Mouse (Mus musculus): Measurements from ENCODE around the gene B4galnt1. TPM values are rescaled to one million over a fixed set of nuclear protein-coding genes. Genes with fewer than 3 reads are reported as not detected.

Gene B4galnt1
- polyA plus RNA-seq, 1 experiment from 2014 or later = 21.6 TPM

DNA sequence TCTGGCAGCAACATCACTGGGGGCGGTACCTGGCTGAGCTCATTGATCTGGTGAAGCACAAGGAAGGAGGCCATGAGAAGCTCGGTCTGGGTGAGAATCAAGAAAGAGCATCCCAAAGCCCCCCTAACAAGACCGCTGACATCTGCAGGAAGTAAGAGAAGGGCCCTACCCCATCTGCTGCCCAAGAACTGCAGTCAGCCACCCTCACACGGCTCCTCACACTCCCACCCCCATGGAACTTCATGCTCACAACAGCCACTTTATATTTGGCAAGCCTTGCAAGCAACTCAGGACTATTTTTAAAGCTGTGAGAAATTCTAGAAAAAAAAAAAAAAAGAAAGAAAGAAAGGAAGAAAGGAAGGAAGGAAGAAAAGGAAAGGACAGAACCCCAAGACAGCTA, 43.9 kb downstream of the B4galnt1 start:
- Histone ChIP-seq H3K9me3 (ENCODE audit: control insufficient read depth, low read length) (no peaks in the 10 kb centered on the region), H3K4me3 (ENCODE audit: low read depth, low read length) (peak overlapping the region; percentile 95; the same call in 1 of the 2 replicates), H3K27ac (ENCODE audit: low read depth, low read length) (peak overlapping the region; percentile 13; the same call in 1 of the 2 replicates), H3K4me1 (replicated peaks; ENCODE audit: control insufficient read depth, insufficient read depth, low read length) (peaks cover 38% of the 10 kb centered on the region), H3K4me2 (peak overlapping the region; percentile 94; the same call in 1 of the 2 replicates), H3K36me3 (ENCODE audit: control insufficient read depth, insufficient read depth, low read length) (peaks cover 20% of the 10 kb centered on the region), H3K9ac (ENCODE audit: low read depth, low read length) (no peak overlapping the region), H3K27me3 (replicated peaks; ENCODE audit: control insufficient read depth, insufficient read depth, low read length) (no peaks in the 10 kb centered on the region)
- no peak for ATAC-seq (replicated peaks; ENCODE audit: low FRiP score)
- WGBS = 81% methylated on average over 4 of the region's 4 CpGs
- DNase-seq (ENCODE audit: low spot score) = no peak

DNA sequence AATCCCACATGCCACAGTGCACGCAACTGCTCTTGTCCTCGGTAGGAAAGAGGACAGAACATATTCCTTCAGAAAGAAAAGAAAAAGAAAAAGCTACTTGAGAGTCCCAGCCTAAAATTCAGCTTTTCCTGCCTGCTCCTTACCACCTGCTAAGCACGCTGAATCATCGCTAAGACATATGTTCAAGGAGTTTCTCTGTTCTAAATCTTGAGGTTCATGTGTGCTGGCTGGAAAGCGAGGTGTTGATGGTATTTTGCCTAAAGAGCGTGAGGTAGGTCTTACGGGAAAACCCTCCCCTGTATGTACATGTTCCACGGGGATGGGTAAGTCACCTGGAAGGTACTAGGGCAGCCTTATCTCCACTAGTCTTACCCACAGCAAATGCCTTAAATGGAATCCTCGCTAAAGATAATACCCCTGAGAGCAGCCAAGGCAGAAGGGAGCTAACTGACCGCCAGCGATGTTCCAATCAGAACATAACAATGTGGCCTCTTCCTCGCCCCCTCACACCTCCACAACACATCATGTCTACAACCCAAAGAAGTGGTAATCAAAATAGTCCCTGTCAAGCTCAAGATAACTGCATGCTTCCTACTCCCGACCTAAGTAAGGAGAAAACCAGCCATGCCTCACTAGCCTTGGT, 45.0 kb downstream of the B4galnt1 start:
- ATAC-seq (replicated peaks; ENCODE audit: low FRiP score) = no peak
- no peak for DNase-seq (ENCODE audit: low spot score)
- peak overlapping the region; percentile 94 for H3K4me2 ChIP-seq
- H3K4me3 ChIP-seq (ENCODE audit: low read depth, low read length) = peak overlapping the region; percentile 95
- peak overlapping the region; percentile 84 for H3K27ac ChIP-seq (ENCODE audit: low read depth, low read length)
- H3K4me1 ChIP-seq (replicated peaks; ENCODE audit: control insufficient read depth, insufficient read depth, low read length) = peaks cover 35% of the 10 kb centered on the region
- H3K9ac ChIP-seq (ENCODE audit: low read depth, low read length) = peak overlapping the region; percentile 92
- H3K36me3 ChIP-seq (ENCODE audit: control insufficient read depth, insufficient read depth, low read length) = peaks cover 11% of the 10 kb centered on the region
- no peaks in the 10 kb centered on the region for H3K9me3 ChIP-seq (ENCODE audit: control insufficient read depth, low read length)
- H3K27me3 ChIP-seq (replicated peaks; ENCODE audit: control insufficient read depth, insufficient read depth, low read length) = no peaks in the 10 kb centered on the region
- WGBS = 66% methylated on average over 13 of the region's 13 CpGs

DNA sequence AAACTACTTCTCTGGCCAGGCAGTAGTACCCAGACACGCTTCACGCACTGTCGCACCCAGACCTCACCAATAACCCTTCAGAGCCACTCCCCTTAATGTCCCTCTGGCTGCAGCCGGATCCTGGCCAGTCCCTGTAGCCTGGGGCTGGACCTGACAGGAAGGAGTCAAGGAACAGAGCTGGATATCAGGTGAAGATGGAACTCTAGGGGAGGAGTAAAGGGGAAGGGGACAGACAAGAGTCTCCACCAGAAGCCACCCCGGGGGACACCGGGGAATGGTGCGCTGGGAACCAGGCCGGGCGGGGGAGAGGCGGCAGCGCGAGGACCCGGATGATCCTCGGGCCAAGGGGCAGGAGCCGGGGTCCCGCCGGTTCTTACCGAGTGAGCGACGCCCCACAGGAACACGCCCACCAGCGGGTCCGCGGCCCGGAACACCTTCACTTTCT, 46.0 kb downstream of the B4galnt1 start:
- H3K36me3 ChIP-seq (ENCODE audit: control insufficient read depth, insufficient read depth, low read length) = peaks cover 8% of the 10 kb centered on the region; the same call in 1 of the 2 replicates
- H3K27ac ChIP-seq (ENCODE audit: low read depth, low read length) = peak overlapping the region; percentile 84
- H3K9ac ChIP-seq (ENCODE audit: low read depth, low read length) = peak overlapping the region; percentile 92
- peaks cover 30% of the 10 kb centered on the region for H3K4me1 ChIP-seq (replicated peaks; ENCODE audit: control insufficient read depth, insufficient read depth, low read length)
- under 1% methylated on average over 25 of the region's 25 CpGs for WGBS
- H3K4me3 ChIP-seq (ENCODE audit: low read depth, low read length) = peak overlapping the region; percentile 95
- DNase-seq (ENCODE audit: low spot score) (peak; percentile 60), ATAC-seq (replicated peaks; ENCODE audit: low FRiP score) (peak; percentile 62)
- no peaks in the 10 kb centered on the region for H3K27me3 ChIP-seq (replicated peaks; ENCODE audit: control insufficient read depth, insufficient read depth, low read length)
- no peaks in the 10 kb centered on the region for H3K9me3 ChIP-seq (ENCODE audit: control insufficient read depth, low read length)
- peak overlapping the region; percentile 94 for H3K4me2 ChIP-seq

DNA sequence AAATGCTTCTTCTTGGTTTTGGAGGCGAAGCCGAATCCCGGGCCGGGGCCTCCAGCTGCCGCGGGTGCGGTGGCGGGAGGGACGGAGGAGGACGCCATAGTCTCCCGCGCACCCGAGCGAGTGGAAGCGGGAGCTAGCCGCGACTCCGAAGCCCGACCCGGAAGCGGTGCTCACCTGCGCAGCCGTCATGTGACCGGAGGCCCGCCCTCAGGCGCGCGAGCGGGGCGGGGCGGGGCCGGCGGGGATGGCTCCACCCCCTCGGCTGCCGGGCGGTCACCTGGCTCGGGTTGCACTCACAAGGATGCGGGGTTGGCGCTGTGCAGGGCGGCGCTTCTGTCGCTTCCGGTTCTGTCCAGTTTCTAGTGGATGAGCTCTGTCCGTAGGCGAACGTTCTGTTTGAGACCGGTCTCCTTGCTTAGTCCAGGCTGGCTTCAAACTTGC, 46.4 kb downstream of the B4galnt1 start, which contains the start of gene Pip4k2c:
Gene Pip4k2c, minus strand, starts transcription at position 172 of the 441 bp plus-strand sequence.
- peaks cover 25% of the 10 kb centered on the region for H3K4me1 ChIP-seq (replicated peaks; ENCODE audit: control insufficient read depth, insufficient read depth, low read length)

DNA sequence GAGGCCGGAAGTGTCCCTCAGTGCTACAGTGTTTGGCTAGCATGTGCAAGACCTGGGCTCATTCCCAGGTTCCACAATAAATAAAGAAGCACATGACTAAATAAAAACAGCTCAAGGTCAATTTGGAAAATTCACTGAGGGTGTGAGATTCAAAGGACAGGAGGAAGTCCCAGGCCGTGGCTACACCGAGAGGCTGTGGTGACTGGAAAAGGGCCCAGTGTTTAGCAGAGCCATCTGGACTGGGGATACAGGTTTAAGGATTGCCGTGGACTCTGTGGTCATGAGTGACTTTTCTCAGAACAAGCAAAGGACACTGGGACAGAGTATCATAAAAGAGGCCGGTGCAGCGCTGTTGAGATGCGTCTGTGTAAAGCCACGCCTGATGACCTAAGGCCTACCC, 48.2 kb downstream of the B4galnt1 start:
- ATAC-seq (replicated peaks; ENCODE audit: low FRiP score) (no peak), DNase-seq (ENCODE audit: low spot score) (no peak)
- no peak overlapping the region for H3K9ac ChIP-seq (ENCODE audit: low read depth, low read length)
- WGBS = 87% methylated on average over 8 of the region's 8 CpGs
- H3K27me3 ChIP-seq (replicated peaks; ENCODE audit: control insufficient read depth, insufficient read depth, low read length) = no peaks in the 10 kb centered on the region
- no peak overlapping the region for H3K4me3 ChIP-seq (ENCODE audit: low read depth, low read length)
- H3K4me2 ChIP-seq = no peak overlapping the region
- H3K27ac ChIP-seq (ENCODE audit: low read depth, low read length) = no peak overlapping the region
- peaks cover 22% of the 10 kb centered on the region for H3K4me1 ChIP-seq (replicated peaks; ENCODE audit: control insufficient read depth, insufficient read depth, low read length)
- H3K36me3 ChIP-seq (ENCODE audit: control insufficient read depth, insufficient read depth, low read length) = 0 out of 2 replicates have a peak, but pooled peaks cover 2% of the 10 kb centered on the region
- H3K9me3 ChIP-seq (ENCODE audit: control insufficient read depth, low read length) = no peaks in the 10 kb centered on the region

More for the DNA sequence above, 46.4 kb downstream of the B4galnt1 start, which contains the start of gene Pip4k2c:
- H3K4me3 ChIP-seq (ENCODE audit: low read depth, low read length) = peak within 1 kb of the TSS; percentile 95
- ATAC-seq (replicated peaks; ENCODE audit: low FRiP score) (peak; percentile 93), DNase-seq (ENCODE audit: low spot score) (peak; percentile 94)
- no peaks in the 10 kb centered on the region for H3K9me3 ChIP-seq (ENCODE audit: control insufficient read depth, low read length)
- under 1% methylated on average over 47 of the region's 47 CpGs for WGBS
- peak within 1 kb of the TSS; percentile 92 for H3K9ac ChIP-seq (ENCODE audit: low read depth, low read length)
- H3K36me3 ChIP-seq (ENCODE audit: control insufficient read depth, insufficient read depth, low read length) = peaks cover 8% of the 10 kb centered on the region; the same call in 1 of the 2 replicates
- H3K27ac ChIP-seq (ENCODE audit: low read depth, low read length) = peak within 1 kb of the TSS; percentile 84
- no peaks in the 10 kb centered on the region for H3K27me3 ChIP-seq (replicated peaks; ENCODE audit: control insufficient read depth, insufficient read depth, low read length)
- H3K4me2 ChIP-seq = peak within 1 kb of the TSS; percentile 94

DNA sequence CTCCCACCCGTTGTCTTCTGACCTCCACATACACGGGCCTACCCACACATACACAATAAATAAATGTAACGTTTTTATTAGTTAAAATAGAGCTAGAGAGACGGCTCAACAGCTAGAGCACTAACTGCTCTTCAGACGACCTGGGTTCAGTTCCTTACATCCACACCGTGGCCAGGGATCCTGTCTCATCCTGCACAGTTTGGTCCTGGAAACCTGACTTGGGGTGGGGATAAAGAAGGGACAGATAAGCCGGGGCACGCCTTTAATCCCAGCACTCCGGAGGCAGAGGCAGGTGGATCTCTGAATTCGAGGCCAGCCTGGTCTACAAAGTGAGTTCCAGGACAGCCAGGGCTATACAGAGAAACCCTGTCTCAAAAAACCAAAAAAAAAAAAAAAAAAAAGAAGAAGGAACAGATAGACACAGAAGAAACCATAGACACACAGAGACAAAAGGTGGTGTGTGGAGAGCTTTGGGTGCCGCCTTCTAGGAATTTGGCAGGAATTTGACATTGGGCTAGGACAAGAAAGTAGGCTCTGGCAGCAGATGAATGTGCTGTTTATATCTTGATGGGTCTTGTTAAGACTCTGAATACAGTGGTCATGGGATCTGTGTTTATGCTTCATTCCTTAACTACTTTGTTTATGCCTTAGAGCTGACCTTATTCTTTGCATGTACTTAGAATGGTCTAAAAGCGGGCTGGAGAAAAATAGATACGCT, 48.8 kb downstream of the B4galnt1 start:
- DNase-seq (ENCODE audit: low spot score) = no peak
- Histone ChIP-seq H3K9me3 (ENCODE audit: control insufficient read depth, low read length) (no peaks in the 10 kb centered on the region), H3K4me1 (replicated peaks; ENCODE audit: control insufficient read depth, insufficient read depth, low read length) (peaks cover 22% of the 10 kb centered on the region), H3K4me2 (no peak overlapping the region), H3K9ac (ENCODE audit: low read depth, low read length) (no peak overlapping the region; the same call in 1 of the 2 replicates), H3K27me3 (replicated peaks; ENCODE audit: control insufficient read depth, insufficient read depth, low read length) (no peaks in the 10 kb centered on the region), H3K27ac (ENCODE audit: low read depth, low read length) (no peak overlapping the region), H3K36me3 (ENCODE audit: control insufficient read depth, insufficient read depth, low read length) (0 out of 2 replicates have a peak, but pooled peaks cover 2% of the 10 kb centered on the region), H3K4me3 (ENCODE audit: low read depth, low read length) (no peak overlapping the region)
- no peak for ATAC-seq (replicated peaks; ENCODE audit: low FRiP score)
- 80% methylated on average over 13 of the region's 13 CpGs for WGBS

DNA sequence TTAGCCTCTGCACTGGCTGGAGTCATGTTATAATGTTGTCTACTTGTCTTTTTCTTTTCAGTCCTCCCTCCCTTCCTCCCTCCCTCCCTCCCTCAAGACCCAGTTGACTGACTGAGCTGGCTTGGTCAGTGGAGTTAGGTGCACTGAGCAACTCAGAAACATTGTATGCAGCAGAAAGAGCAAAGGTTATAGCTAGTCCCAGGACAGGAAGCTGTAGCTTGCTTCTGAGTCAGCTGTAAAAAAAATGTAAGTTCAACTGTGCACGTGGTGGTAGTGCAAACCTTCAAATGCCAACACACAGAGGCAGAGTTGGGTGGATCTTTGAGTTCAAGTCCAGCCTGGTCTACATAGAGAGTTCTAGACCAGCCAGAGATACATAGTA, 49.4 kb downstream of the B4galnt1 start:
- Histone ChIP-seq H3K36me3 (ENCODE audit: control insufficient read depth, insufficient read depth, low read length) (0 out of 2 replicates have a peak, but pooled peaks cover under 1% of the 10 kb centered on the region), H3K4me3 (ENCODE audit: low read depth, low read length) (no peak overlapping the region), H3K4me1 (replicated peaks; ENCODE audit: control insufficient read depth, insufficient read depth, low read length) (peaks cover 20% of the 10 kb centered on the region), H3K9ac (ENCODE audit: low read depth, low read length) (no peak overlapping the region; the same call in 1 of the 2 replicates), H3K27ac (ENCODE audit: low read depth, low read length) (peak overlapping the region; percentile 32; the same call in 1 of the 2 replicates), H3K4me2 (no peak overlapping the region), H3K9me3 (ENCODE audit: control insufficient read depth, low read length) (no peaks in the 10 kb centered on the region), H3K27me3 (replicated peaks; ENCODE audit: control insufficient read depth, insufficient read depth, low read length) (no peaks in the 10 kb centered on the region)
- ATAC-seq (replicated peaks; ENCODE audit: low FRiP score) = no peak
- DNase-seq (ENCODE audit: low spot score) = no peak
- WGBS = 56% methylated on average over 1 of the region's 1 CpGs

DNA sequence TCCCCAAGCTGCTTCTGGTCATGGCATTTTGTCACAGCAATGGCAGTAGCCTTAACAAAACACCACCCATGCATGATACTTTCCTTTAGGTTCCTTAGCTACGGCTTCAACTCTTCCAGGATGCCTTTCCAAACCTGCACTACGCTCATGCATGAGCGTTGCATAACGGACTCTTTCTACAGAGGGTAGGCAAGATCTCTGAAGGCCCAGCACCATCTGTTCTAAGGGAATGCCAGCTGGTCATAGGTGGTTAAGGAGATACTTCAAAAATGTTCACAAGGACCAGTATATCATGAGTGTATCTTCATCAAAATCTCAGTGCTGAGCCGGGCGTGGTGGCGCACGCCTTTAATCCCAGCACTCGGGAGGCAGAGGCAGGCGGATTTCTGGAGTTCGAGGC, 51.4 kb downstream of the B4galnt1 start:
- ATAC-seq (replicated peaks; ENCODE audit: low FRiP score) (no peak), DNase-seq (ENCODE audit: low spot score) (no peak)
- peaks cover 7% of the 10 kb centered on the region for H3K4me1 ChIP-seq (replicated peaks; ENCODE audit: control insufficient read depth, insufficient read depth, low read length)
- no peaks in the 10 kb centered on the region for H3K9me3 ChIP-seq (ENCODE audit: control insufficient read depth, low read length)
- H3K36me3 ChIP-seq (ENCODE audit: control insufficient read depth, insufficient read depth, low read length) = no peaks in the 10 kb centered on the region
- H3K9ac ChIP-seq (ENCODE audit: low read depth, low read length) = no peak overlapping the region
- H3K4me3 ChIP-seq (ENCODE audit: low read depth, low read length) = no peak overlapping the region
- no peaks in the 10 kb centered on the region for H3K27me3 ChIP-seq (replicated peaks; ENCODE audit: control insufficient read depth, insufficient read depth, low read length)
- WGBS = 90% methylated on average over 11 of the region's 11 CpGs
- no peak overlapping the region for H3K4me2 ChIP-seq
- H3K27ac ChIP-seq (ENCODE audit: low read depth, low read length) = no peak overlapping the region
